Mouse (Mus musculus) testis, adult 2 months (tissue): Measurements from ENCODE around the gene Zfp536.

Experiments
- CTCF ChIP-seq: fragments of 200-500 bp; IDR thresholded peaks from 2 replicates; pipeline ENCODE4 v1.5.1; 2012; ENCODE audit warnings: low read depth, mild to moderate bottlenecking, inconsistent platforms, low read length, moderate library complexity; ENCODE audit not compliant: control insufficient read depth, insufficient read depth, insufficient replicate concordance
- POLR2A ChIP-seq: fragments of 200-500 bp; IDR thresholded peaks from 2 replicates; pipeline ENCODE4 v1.6.1; 2012; ENCODE audit warnings: low read depth, mild to moderate bottlenecking, inconsistent platforms, low read length, moderate library complexity; ENCODE audit not compliant: control insufficient read depth

GRCm38 (mm10) chr7:37521407-37521806 is 252.0 kb downstream of the Zfp536 start:
- no peak for TF ChIP-seq POLR2A
- TF ChIP-seq CTCF, result no peak
